20 mouse cellular contexts compared by ENCODE assay signal in genomic region chr3:59066558-59067294, GRCm38 (mm10). TPM values are rescaled to one million over a fixed set of nuclear protein-coding genes. Genes with fewer than 3 reads are reported as not detected.
DNase-seq lines count a peak whose midpoint lies in the region; ATAC-seq and TF ChIP-seq lines count a peak whose summit lies in the region.
"Had no signal": no experiment of that assay in that cellular context is flagged by ENCODE, and none has a peak within 500 bp of the region (broad histone marks: within the 10 kb centered on the region; RNA-seq: fewer than 3 reads in every experiment).

No protein-coding gene starts in this region.

- H3K27me3 ChIP-seq in kidney, adult 2 months (replicated peaks; ENCODE audit: control insufficient read depth, insufficient read depth, low read length) = no peaks in the 10 kb centered on the region
- H3K27me3 ChIP-seq: forebrain, embryonic 12.5 days; neural tube, embryonic 12.5 days had no signal

- H3K4me1 ChIP-seq in kidney, adult 2 months (ENCODE audit: control insufficient read depth, insufficient read depth, low read length) = no peaks in the 10 kb centered on the region
- H3K4me1 ChIP-seq: neural tube, embryonic 12.5 days had no signal

- 45% methylated on average over 8 of the region's 8 CpGs for WGBS in kidney, adult 2 months

- 0 out of 2 replicates have a peak, but pooled peaks have one; percentile 16 for ATAC-seq in megakaryocyte, adult 5-6 weeks (ENCODE audit: poor library complexity, severe bottlenecking)
- ATAC-seq: intestine, embryonic 16.5 days; liver, postnatal 0 days had no signal

- no peak for TF ChIP-seq CTCF in kidney, adult 2 months (conservative IDR thresholded peaks at IDR 0.05; ENCODE audit: insufficient read depth, insufficient read length, low read depth, low read length)

- H3K4me3 ChIP-seq in kidney, adult 2 months (ENCODE audit: insufficient read depth, low read depth, low read length) = no peak overlapping the region
- H3K4me3 ChIP-seq: forebrain, embryonic 12.5 days; gastrocnemius, adult 2 months; neural tube, embryonic 12.5 days had no signal

- H3K36me3 ChIP-seq in kidney, adult 2 months (ENCODE audit: control insufficient read depth, insufficient read depth, low read length) = no peaks in the 10 kb centered on the region
- H3K36me3 ChIP-seq: forebrain, embryonic 12.5 days; neural tube, embryonic 12.5 days had no signal

- peak; percentile 20 for DNase-seq in adrenal gland, postnatal 10 days
- DNase-seq in adrenal gland, adult 18-20 months (ENCODE audit: low spot score in 2 of 2) = no peak
- peak; percentile 6 for DNase-seq in kidney, adult 2 months
- DNase-seq in kidney, adult 8-10 months = no peak
- peak; percentile 54 for DNase-seq in brain, adult 2 months (ENCODE audit: low read depth, low spot score)
- DNase-seq in natural killer cell, adult 2 months (ENCODE audit: low spot score in 2 of 2) = no peak
- no peak for DNase-seq in retina, postnatal 1 day
- DNase-seq: cerebellum, adult 11-12 months; gastrocnemius, adult 2 months; kidney, postnatal 10 days; layer of hippocampus, adult 9-11 months; liver, postnatal 0 days; thymus, adult 2 months had no signal

- no peak for TF ChIP-seq POLR2A in kidney, adult 2 months (IDR thresholded peaks at IDR 0.05; ENCODE audit: low read depth, low read length)

- H3K27ac ChIP-seq in kidney, adult 2 months (ENCODE audit: insufficient read depth, low read depth, low read length) = no peak overlapping the region
- H3K27ac ChIP-seq: forebrain, embryonic 12.5 days; gastrocnemius, adult 2 months; hindbrain, embryonic 14.5 days; neural tube, embryonic 12.5 days had no signal

RNA-seq across cellular contexts. Expression of gene Gpr171, which starts 34.9 kb away (rescaled TPM):
- under 1 TPM; 0.76 to 0.87 TPM for total RNA-seq in adrenal gland, postnatal 10 days (2021)
- total RNA-seq in adrenal gland, adult 18-20 months (2021) = under 1 TPM; 0.40 to 0.64 TPM
- 0.19 and 0.38 TPM in 2 replicates for polyA plus RNA-seq in kidney, adult 2 months (2012; rRNA removed)
- 6.7 and 7.6 TPM in 2 replicates for total RNA-seq in megakaryocyte, adult 5-6 weeks (2015)
- 8.3 and 9.0 TPM in 2 replicates for total RNA-seq in megakaryocyte, adult 5-6 weeks (2017)
- total RNA-seq: gastrocnemius, adult 2 months; left cerebral cortex, postnatal 25 days; midbrain, postnatal 0 days had no signal

Comparison
In these comparisons a context has a peak if more than half of its experiments do, and no peak if none do; other contexts are left out.
1. DNase-seq: peak in adrenal gland, postnatal 10 days (single experiment), kidney, adult 2 months (single experiment) and brain, adult 2 months (single experiment); none in adrenal gland, adult 18-20 months (0 of 2), kidney, adult 8-10 months (0 of 2), natural killer cell, adult 2 months (0 of 2) and retina, postnatal 1 day (single experiment).
2. RNA of gene Gpr171, which starts 34.9 kb away (total RNA-seq): 6.7 to 9.0 TPM in megakaryocyte, adult 5-6 weeks; 0.76 to 0.87 TPM in adrenal gland, postnatal 10 days and 0.40 to 0.64 TPM in adrenal gland, adult 18-20 months; every median in the first group is over 4 times any median in the second.